In the genomic region with DNA sequence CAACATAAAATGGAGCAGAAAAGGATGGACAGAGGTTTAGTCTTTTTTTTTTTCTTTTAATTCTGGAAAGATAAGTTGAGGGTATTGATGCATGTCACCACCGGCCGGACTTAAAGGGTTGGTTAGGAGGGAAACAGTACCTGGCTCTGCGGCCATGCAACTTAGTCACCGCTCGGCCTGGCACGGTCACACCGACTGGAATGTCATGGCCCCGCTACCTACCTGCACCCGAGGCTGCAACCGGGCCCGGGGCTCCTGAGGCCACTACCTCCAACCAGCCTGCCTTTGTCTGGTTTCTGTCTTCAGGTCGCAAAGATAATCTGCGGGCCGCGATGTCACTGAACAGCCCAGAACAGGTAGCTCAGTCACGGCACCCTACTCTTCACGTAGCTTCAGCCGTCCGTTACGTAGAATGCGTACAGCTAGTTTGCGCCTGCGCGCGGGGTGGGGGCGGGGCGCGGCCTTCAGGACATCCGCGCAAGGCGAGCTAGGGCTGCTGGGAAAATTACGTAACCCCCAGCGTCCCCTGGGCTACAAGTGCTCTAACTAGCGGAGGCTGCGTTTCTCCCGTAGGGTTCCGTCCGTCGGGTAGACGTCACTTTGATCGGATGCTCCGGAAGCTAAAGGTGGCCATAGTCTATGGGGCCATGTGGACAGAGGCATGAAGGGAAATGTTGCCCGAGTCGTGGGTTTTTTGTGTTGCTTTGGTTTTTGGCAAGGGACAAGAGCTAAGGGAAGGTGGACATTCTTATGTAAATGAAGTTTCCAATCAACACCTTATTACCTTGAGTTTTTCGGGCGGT, we compare ENCODE assay signal across 7 mouse cellular contexts. TPM values are rescaled to one million over a fixed set of nuclear protein-coding genes. Genes with fewer than 3 reads are reported as not detected.
A peak's percentile ranks its signal among the peaks of the same experiment; 100 is the strongest.
DNase-seq lines count a peak whose midpoint lies in the region; ATAC-seq and TF ChIP-seq lines count a peak whose summit lies in the region.

A gene (minus strand): TSS at position 418 of the 803 bp plus-strand sequence.

- H3K4me1 ChIP-seq in embryonic facial prominence, embryonic 10.5 days = peaks cover 23% of the 10 kb centered on the region
- H3K4me1 ChIP-seq in intestine, postnatal 0 days (replicated peaks; ENCODE audit: control insufficient read depth, insufficient read depth, low read length) = 0 out of 2 replicates have a peak, but pooled peaks cover 5% of the 10 kb centered on the region
- peaks cover 26% of the 10 kb centered on the region for H3K4me1 ChIP-seq in midbrain, embryonic 12.5 days

- TF ChIP-seq CTCF in intestine, postnatal 0 days (IDR thresholded peaks at IDR 0.05; ENCODE audit: low read depth) = no peak

- under 1% methylated on average over 46 of the region's 46 CpGs for WGBS in embryonic facial prominence, embryonic 10.5 days
- WGBS in intestine, postnatal 0 days = under 1% methylated on average over 46 of the region's 46 CpGs
- under 1% methylated on average over 46 of the region's 46 CpGs for WGBS in midbrain, embryonic 12.5 days

- intact Hi-C loops in left cerebral cortex, postnatal 4 days (cut with DNase I) = no loop called here

- peak within 1 kb of the TSS; percentile 94 for H3K27ac ChIP-seq in embryonic facial prominence, embryonic 10.5 days (replicated peaks)
- peak within 1 kb of the TSS; percentile 96 for H3K27ac ChIP-seq in intestine, postnatal 0 days (ENCODE audit: low read depth, low read length)
- peak within 1 kb of the TSS; percentile 96 for H3K27ac ChIP-seq in midbrain, embryonic 12.5 days (replicated peaks)

- peaks cover 33% of the 10 kb centered on the region for H3K36me3 ChIP-seq in embryonic facial prominence, embryonic 10.5 days (replicated peaks)
- peaks cover 11% of the 10 kb centered on the region for H3K36me3 ChIP-seq in intestine, postnatal 0 days (ENCODE audit: control insufficient read depth, insufficient read depth)
- H3K36me3 ChIP-seq in midbrain, embryonic 12.5 days = peaks cover 24% of the 10 kb centered on the region

- no peaks in the 10 kb centered on the region for H3K27me3 ChIP-seq in embryonic facial prominence, embryonic 10.5 days (replicated peaks; ENCODE audit: low read depth, poor library complexity, severe bottlenecking)
- H3K27me3 ChIP-seq in intestine, postnatal 0 days (replicated peaks; ENCODE audit: control insufficient read depth, insufficient read depth, low read length) = no peaks in the 10 kb centered on the region
- no peaks in the 10 kb centered on the region for H3K27me3 ChIP-seq in midbrain, embryonic 12.5 days

- H3K9ac ChIP-seq in intestine, postnatal 0 days (ENCODE audit: low read depth, low read length) = peak within 1 kb of the TSS; percentile 97
- H3K9ac ChIP-seq in midbrain, embryonic 12.5 days (replicated peaks) = peak within 1 kb of the TSS; percentile 90

- peak; percentile 97 for DNase-seq in adrenal gland, postnatal 14 days
- peak; percentile 97 for DNase-seq in embryonic facial prominence, embryonic 10.5 days (ENCODE audit: low spot score)
- DNase-seq in gonadal fat pad, adult 2 months (ENCODE audit: low read depth) = peak; percentile 88
- DNase-seq in left cerebral cortex, postnatal 4 days = peak; percentile 98
- peak; percentile 83 to 91 for DNase-seq in spleen, adult 18-20 months

- H3K4me2 ChIP-seq in intestine, postnatal 0 days (replicated peaks; ENCODE audit: low read depth) = peak within 1 kb of the TSS; percentile 68
- H3K4me2 ChIP-seq in midbrain, embryonic 12.5 days (replicated peaks) = peak within 1 kb of the TSS; percentile 63

- H3K4me3 ChIP-seq in embryonic facial prominence, embryonic 10.5 days = peak within 1 kb of the TSS; percentile 82
- H3K4me3 ChIP-seq in intestine, postnatal 0 days (ENCODE audit: low read depth, low read length) = peak within 1 kb of the TSS; percentile 93
- peak within 1 kb of the TSS; percentile 90 for H3K4me3 ChIP-seq in midbrain, embryonic 12.5 days

- no peaks in the 10 kb centered on the region for H3K9me3 ChIP-seq in embryonic facial prominence, embryonic 10.5 days
- no peaks in the 10 kb centered on the region for H3K9me3 ChIP-seq in intestine, postnatal 0 days (ENCODE audit: control insufficient read depth)
- no peaks in the 10 kb centered on the region for H3K9me3 ChIP-seq in midbrain, embryonic 12.5 days

- ATAC-seq in intestine, postnatal 0 days = peak; percentile 98
- peak; percentile 98 for ATAC-seq in midbrain, embryonic 12.5 days (ENCODE audit: low FRiP score, low read depth)

RNA-seq across cellular contexts. Expression of the gene that starts here (rescaled TPM):
- 116 and 120 TPM in 2 replicates for total RNA-seq in adrenal gland, postnatal 14 days (2021)
- polyA plus RNA-seq in embryonic facial prominence, embryonic 10.5 days (2016; fragmentation: Nextera tagmentation; extraction: Ambion mirVana) = 71.2 and 72.9 TPM in 2 replicates
- polyA plus RNA-seq in gonadal fat pad, adult 2 months (2012; rRNA removed) = 17.7 and 19.2 TPM in 2 replicates
- 41.9 and 45.4 TPM in 2 replicates for polyA plus RNA-seq in intestine, postnatal 0 days (2015; fragmentation: Nextera tagmentation; extraction: Ambion mirVana)
- 10 to 100 TPM; 69.4 to 74.7 TPM for total RNA-seq in left cerebral cortex, postnatal 4 days (2021)
- polyA plus RNA-seq in midbrain, embryonic 12.5 days (2016; fragmentation: Nextera tagmentation; extraction: Ambion mirVana) = 79.2 and 85.9 TPM in 2 replicates

Comparison
In these comparisons a context has a peak if more than half of its experiments do, and no peak if none do; other contexts are left out.
1. Peak in every context shown above with its lines: DNase-seq, ATAC-seq, H3K4me3 ChIP-seq and H3K27ac ChIP-seq.